Mouse (Mus musculus) kidney, postnatal 25 days (tissue): ENCODE measurements around the gene Hnrnph2.

ENCODE experiments used
- DNase-seq, 2 experiments: peaks; one replicate each; pipeline ENCODE4 v3.0.0; 2021; ENCODE audit warnings: mixed read lengths in 2 of 2

The Hnrnph2 gene

DNA sequence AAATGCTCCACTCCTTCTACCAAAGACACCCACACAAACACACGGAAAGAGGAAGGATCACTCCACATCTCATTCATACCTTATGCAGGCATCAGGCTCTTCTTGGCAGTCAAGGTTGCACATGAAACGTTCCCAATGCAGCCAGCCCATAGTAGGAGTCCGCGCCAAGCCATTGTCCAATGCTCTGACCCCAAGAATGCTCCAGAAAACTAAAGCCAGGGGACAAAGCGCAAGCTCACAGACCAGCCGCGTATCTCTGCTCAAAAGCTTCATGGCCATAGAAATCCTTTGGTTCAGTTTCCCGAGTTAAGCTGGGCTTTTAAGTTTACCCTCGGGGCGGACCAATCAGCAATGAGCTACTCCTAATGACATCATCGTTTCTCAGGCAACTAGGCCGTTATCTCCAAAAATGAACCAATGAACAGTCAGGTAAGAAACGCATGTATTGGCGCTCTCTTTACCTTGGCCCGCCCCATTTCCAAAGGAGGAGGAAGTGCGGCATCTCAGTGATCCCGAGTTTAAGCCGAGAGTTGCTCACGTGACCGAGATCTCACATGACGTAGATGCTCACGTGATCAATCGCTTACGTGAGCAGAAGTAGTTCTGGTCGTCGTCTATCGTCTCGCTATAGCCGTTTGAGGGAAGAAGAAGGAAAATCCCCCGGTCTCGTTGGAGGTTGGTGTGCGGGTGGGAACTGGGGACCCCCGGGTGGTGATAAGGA, at the start of gene Hnrnph2, which contains the start of gene Gla:
Gene Hnrnph2, plus strand, starts transcription at position 521 of the 721 bp plus-strand sequence.
Gene Gla, minus strand, starts transcription at position 467 of the 721 bp plus-strand sequence.
- DNase-seq = peak; percentile 94 to 96

DNA sequence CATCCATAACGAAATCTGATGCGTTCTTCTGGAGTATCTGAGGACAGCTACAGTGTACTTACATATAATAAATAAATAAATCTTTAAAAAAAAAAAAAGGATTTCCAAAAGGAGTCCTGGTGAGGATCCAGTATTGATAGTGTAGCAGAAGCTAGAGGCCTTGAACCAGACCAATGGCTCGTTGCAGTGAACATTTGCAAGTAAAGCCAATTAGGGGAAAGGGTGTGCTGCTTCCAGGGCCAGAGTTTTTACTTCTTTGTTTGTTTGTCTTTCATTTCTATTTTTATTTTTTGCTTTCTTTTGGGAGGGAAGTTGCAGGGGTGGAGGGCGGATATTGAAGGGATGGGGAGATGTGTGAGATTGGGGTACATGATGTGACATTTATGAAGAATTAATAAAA, 47.7 kb upstream of the Hnrnph2 start:
- no peak for DNase-seq

DNA sequence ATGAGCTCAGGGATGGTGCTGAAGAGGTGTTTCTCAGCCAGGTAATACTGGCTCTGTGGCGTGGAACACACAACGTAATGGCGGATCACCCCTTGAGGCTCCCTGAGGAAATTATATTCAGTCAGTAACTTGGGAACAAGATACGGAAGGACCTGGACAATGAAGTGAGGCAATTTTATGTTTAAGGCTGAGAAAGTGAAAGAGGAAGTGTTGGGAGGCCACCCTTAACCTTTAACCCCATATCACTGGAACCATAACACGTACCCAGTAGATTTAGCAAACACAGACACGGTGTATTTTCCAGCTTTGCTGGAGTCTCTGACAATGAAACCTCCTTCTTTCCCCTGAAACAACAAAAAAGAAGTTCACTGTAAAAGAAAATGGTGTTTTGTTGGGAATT, 46.6 kb upstream of the Hnrnph2 start:
- no peak for DNase-seq

DNA sequence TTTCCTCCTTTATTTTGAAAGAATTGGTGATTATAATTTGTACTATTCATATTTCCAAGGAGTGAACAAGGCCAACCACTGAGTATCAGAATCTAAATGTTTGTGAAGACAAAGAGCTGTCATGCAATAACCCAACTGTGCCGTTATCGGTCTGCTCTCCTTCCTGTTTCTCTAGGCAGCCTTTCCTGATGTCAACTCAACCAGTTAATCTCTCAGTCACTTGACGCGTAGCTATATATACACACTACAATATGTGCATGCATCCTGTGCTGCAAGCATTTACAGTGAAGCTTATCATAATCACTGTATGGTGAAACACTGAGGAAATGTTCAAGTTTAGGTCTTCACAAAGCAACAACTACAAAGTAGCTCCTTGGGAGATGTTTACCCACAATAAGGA, 36.7 kb upstream of the Hnrnph2 start:
- DNase-seq = no peak

DNA sequence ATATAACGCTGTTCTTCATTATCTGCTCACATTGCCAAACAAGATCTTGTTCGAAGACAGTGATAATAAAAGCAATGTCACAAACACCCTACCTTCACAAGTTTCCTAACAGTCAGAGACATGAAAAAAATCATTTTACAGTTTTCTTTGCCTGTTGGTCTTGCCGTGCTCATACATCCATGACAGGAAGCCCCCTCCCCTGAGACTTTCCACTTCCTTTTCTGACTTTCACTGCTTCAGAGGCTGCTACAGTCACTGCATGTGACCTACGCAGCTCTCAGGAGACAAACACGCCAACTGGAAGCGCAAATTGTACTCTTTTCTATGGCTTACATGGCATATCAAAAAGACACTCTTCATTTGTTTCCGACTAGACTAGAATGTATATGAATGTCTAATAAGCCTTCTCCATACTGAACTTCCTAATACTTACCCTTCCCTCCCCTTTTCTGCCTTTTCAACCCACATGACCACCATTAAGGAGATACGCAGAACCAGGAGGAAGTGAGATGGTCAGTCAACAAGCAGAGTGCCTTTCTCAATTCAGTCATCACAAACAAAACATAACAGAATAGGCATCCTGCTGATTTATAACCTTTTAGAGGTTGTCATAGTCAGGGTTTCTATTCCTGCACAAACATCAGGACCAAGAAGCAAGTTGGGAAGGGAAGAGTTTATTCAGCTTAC, 34.3 kb upstream of the Hnrnph2 start:
- DNase-seq = no peak

DNA sequence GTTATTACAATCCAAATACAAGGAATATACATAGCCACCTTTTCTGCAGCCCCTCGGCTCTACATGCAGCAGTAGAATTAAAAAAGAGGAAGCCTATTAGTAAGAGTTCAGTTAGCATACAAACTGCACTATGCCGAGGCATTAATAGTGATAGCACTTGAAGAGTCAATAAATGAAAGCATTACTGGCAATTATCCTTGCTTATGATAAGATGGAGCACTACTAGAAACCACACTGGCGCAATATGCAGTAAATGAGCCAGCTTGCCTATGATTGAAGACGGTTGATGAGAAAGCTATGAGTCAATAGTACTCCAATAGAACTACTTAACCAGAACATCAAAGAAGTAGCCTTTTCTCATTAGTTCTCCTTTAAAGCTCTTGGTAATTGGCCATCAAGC, 23.1 kb upstream of the Hnrnph2 start:
- no peak for DNase-seq

DNA sequence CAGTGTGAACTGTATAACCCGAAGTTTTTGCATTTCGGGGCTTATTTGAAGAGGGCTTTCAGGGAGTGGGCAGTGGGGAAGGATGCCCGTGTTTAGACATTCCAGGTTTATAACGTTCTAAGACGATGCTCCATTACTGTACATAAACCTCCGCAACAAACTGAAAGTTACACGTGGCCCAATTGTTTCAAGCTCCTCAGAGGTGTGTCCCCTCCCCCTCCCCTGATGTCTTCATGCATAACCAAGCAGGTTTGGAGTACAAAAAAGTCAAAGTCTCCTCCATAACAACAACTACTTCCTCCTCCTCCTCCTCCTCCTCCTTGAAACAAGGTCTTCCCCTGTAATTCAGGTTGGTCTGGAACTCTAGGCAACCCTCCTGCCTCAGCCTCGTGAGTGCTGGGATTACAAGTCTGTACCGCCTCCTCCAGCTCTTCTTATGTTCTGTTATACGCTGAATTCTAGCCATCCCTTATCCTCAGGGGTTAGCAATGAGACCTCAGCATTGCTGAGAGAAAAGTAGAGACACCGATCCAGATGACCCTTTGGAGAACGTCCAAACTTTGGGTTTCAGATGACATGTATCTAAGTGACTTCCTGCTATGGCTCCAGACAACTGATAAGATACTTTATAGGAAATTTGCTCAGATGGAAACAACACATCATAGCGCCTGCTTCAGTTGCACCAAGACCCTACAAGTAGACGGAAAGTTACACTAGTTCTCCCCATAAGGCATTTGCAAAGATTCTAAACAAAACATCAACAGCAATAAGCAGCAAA, 20.3 kb upstream of the Hnrnph2 start:
- DNase-seq = no peak

DNA sequence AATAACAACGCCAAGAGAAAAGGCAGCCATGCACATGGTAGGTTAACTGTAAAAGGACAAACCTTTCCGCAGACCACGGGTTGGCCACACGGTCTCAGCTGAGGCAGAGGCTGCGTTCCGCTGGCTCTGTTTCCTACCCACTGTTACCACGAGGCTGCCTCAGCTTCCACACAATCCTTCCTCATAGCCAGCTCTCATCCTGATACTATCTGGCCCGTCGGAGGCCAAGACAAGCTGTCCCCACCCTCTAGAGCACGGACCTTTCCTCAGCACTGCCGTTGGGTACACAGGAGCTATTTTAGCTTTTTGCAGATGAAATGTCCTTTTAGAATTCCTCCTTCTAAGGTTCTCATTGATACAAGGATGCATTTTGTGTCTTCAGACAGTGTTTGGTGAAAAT, 18.7 kb upstream of the Hnrnph2 start:
- DNase-seq = no peak

DNA sequence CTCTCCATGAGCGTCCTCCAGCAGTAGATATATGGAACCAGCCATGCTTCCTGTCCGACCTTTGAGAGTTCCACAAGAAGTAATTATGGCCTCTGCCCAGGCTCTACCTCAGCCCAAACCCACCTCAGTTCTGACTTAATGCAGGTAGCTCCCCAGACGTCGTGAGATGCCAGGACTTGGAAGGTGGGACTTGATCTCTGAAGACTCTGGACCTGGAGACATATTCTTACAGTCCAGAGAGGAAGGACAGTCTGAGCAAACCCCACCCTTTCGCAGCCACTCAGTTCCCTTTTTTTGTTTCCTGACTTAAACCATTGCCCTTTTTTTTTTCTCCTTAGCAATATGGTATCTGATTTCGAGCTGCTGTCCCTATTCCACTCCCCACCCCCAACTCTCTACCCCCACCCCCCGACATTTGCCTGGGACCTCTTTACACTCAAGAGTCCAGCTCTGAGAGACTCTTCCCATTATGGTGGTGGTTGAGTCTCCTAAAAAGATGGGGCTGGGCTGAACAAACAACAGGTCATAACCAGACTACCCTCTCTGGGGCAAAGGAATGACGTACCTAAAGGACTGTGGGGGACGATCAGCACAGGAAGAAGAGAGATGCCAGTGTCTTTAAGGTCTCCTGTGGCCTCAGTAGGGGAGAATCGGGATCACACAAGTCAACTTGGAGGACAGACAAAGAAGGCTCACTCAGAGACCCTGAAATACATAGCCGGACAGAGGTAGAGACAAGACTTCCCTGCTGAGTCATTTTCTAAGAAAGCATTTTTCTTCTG, 17.9 kb upstream of the Hnrnph2 start, which contains the start of gene Btk:
Gene Btk, minus strand, starts transcription at position 683 of the 782 bp plus-strand sequence.
- DNase-seq = no peak

DNA sequence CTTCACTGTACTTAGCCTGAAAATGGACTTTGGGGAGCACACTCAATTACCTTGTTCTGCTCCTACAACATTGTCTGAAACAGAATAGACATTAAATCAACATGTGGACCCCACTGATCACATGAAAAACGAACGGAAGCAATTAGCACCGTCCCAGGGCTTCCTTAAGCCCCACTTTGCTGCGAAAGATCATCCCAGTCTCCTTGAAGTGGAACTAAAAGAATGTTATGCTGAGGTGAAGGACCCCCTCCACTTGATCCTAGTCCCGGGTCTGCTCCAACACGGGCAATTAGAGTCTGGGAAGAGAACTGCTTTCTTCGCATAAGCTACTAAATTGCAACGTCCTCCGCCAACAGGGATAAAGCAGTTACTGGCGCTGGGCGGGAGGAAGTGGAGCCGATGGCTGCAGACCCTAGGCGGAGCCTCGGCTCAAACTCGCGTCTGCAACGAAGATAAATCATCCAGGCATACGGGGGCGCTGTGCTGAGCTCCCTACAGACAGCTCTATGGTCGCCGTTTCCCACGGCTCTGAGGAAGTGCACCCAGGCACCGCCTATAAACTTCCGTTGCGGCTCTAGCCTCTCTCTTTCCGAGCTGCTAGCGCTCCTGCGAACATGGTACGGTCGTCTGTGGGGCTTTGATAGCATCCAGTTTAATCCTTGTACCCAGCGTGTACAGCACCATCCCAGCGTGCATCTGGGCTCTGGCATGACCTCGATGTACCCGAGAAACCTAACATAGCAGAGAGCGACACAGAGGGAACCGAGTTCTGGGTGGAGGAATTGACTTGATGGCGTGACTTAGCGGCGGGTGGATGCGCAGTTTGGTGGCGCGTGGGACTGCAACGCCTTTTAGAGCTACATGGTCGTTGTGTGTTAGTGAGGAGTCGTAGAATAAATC, 15.6 kb upstream of the Hnrnph2 start, which contains the start of gene Rpl36a:
Gene Rpl36a, plus strand, starts transcription at position 552 of the 900 bp plus-strand sequence.
- peak; percentile 93 to 94 for DNase-seq

DNA sequence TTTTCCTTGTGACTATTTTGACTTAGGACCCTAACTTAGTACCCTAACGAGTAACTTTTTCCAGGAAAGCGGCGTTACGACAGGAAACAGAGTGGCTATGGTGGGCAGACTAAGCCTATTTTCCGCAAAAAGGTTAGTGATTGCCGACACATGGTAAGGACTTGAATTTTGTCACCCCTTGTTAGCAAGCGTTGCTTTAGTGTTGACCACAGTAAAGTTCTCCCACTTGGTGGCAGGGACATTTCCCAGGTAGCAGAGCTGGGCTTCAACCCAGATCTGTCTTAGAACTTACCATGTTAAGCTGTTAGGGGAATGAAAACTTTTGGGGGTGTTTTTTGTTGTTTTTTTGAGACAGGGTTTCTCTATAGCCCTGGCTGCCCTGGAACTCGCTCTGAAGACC, 14.5 kb upstream of the Hnrnph2 start:
- no peak for DNase-seq

DNA sequence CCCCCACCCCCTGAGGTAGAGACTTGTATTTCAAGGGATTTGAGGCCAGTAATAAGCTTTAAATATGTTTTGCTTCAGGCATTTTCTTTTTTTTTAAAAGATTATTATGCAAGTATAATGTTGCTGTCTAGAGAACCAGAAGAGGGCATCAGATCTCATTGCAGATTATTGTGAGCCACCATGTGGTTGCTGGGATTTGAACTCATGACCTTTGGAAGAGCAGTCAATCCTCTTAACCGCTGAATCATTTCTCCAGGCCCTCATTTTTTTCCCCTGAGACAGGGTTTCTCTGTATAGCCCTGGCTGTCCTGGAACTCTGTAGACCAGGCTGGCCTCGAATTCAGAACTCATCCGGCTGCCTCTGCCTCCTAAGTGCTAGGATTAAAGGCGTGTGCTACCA, 12.7 kb upstream of the Hnrnph2 start:
- no peak for DNase-seq

DNA sequence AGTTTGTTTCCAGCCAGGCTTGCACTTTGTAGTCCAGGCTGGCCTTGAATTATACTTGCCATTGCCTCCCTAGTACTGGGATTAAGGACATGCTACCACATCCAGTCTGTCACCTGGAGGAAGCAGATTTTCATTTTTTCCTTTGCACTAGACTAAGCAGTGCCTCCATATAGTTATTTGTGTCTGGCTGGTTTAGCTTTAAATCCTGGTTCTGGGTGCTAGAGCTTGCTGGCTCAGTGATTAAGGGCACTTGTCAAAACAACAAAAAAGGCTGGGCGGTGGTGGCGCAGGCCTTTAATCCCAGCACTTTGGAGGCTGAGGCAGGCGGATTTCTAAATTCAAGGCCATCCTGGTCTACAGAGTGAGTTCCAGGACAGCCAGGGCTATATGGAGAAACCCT, 12.0 kb upstream of the Hnrnph2 start:
- no peak for DNase-seq

DNA sequence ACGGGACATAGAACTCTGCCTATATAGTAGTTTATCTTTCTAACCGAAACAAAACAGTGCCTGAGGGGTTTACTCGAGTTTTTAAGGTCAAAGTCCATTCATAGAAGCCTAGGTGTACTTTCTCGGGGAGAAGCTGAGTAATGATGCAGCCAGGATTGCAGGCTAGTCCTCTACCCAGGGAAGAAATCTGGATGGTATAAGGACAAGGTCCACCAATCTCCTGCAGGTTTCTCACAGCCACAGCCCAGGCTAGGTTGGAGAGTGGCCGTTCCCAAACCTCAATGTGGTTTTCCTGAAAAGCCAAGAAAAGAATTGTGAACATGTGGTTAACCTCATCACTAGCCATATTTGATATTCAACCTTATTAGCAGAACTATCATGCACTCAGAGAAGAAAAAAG, 11.1 kb upstream of the Hnrnph2 start:
- no peak for DNase-seq

DNA sequence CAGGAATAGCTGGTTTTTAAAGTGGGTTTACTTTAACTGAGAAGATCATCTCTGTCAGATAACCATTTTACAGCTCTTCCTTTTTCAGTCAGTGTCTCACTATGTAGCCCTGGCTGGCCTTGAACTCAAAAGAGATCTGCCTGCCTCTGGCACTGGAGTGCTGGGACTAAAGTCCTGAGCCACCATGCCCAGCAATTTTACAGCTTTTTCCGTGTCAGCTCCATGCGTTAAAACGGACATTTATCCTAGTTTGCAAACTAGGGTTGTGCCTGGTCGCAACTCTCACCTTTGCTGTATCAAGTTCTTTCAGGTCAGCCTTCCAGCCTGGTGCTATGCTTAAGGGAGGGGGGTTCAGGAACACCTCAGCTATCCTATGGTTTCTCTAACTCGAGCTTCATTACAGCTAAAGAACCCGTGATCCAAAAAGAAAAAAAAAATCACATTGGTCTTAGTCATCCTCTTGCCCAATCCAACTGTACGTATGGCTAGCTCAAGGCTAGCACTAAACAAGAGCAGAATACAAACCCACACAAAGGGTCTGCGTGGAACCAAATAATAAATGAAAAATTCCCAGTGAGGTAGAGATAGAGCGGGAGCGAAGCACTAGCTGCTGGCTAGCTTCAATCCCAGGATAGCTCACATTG, 935 bp upstream of the Hnrnph2 start:
- DNase-seq = no peak

DNA sequence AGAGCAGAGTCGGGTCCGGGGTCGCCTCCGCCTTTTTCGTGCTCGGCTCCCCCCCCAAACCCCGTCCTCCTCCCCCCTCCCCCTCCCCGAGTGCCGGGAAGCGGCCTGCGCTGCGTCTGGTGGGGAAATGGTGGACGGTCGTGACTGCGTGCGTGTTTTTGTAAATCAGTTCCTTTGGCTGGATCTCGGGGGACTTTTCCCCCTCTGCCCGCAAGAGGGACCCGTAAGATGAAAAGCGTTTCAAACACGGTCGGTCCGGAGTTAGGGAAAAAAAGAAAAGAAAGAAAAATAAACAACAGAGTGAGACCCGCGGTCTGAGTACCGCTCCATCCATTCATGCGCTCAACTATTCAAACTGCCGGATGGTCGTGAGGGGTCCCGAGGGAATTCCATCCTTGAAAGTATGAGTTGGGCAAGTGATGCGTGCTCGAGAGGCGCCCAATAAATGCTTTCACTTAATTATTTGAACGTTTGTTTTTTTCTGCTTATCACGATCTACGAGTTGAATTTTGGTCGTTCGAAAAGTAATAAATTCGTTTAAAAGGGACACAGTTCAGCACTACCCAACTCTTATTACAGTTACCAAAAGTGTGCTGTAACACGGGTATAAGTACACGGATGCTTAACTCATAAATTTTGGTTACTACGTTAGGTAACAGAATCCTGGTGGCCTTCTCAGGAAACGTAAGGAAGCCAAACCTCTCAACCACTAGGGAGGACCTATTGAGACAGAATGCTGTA, 571 bp downstream of the Hnrnph2 start:
- no peak for DNase-seq

DNA sequence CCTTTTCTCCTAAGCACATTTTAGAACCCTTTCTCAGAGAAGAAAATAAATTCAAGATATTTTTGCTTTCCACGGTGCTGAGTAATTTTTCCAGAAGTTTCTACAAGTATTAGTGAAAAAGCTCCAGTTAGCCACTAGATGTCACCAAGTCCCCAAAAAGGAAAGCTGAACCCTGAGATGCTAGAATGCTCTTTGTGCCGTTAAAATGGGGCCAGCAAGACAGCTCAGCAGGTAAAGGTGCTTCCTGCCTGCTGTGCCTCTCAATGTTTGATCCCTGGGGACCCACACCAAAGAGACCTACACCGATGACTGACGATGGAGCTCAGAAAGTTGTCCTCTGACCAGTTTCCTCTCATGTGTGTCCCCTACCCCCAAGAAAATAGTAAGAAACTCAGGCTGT, 8.5 kb downstream of the Hnrnph2 start:
- DNase-seq = peak in 1 of 2 experiments; percentile 35

DNA sequence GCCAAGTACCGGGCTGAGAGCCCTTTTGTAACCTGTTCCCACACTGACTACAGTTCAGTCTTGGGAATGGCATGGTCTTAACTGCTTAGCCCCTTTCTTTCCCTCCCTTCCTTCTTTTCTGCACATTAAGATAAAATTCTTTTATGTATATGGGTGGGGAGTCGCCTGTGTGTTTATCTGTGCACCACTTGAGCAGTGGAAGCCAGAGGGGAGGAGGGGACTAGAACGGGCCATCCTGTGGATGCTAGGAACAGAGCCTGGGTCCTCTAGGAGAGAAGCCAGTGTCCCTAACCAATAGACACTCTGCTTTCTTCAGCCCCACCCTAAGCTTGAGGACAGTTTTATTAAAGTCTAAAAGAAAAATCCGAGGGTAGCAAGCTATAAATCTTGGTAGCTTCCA, 10.0 kb downstream of the Hnrnph2 start:
- DNase-seq = no peak

DNA sequence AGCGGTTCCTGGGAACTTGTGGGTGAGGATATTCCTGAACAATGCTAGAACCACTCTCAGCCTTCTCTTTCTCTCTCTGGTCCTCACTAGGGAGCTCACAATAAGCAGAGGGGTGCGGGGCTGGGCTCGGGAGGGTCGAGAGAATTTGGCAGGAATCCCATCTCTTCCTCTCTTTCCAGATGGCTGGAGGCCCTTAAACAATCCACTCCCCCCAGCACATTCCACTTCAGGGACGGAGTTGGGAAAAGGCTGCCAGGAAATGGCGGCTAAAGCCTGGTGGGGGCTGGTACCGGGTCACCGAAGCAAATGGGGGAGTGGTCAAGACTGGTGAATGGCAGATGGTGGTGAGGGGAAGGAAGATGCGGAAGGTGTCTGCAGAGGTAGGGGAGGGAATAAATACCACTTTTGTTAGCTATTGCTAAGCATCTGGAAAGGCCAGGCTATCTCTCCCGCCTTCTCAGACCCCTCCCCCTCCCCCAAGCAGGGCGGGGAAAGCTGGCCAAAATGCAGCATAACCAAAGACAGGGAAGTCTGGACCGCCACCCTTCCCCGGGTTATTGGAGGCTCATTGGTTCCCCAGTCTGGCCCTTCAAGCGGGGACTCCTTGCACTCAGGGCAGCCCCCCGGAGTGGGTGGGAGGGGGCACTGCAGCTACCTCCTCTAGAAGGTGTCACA, 11.4 kb downstream of the Hnrnph2 start:
- DNase-seq = peak; percentile 33 to 63

DNA sequence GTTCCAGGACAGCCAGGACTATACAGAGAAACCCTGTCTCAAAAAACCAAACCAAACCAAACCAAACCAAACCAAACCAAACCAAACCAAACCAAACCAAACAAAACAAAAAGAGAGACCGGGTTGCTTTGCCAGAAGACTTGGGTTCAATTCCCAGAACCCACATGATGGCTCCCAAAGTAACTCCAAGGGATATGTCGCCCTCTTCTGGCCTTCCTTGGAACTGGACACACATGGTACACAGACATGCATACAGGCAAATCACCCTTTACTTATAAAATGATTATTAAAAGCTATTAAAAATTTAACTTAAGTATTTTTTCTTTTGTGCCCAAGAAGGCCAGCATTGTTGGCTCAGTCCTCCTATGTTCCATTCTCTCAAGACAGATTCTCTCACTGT, 13.3 kb downstream of the Hnrnph2 start:
- DNase-seq = peak in 1 of 2 experiments; percentile 45
